Mouse (Mus musculus): ENCODE results near the gene Smg1. TPM values are rescaled to one million over a fixed set of nuclear protein-coding genes. Genes with fewer than 3 reads are reported as not detected.

Gene Smg1
- polyA plus RNA-seq, 1 experiment: 46.2 TPM

DNA sequence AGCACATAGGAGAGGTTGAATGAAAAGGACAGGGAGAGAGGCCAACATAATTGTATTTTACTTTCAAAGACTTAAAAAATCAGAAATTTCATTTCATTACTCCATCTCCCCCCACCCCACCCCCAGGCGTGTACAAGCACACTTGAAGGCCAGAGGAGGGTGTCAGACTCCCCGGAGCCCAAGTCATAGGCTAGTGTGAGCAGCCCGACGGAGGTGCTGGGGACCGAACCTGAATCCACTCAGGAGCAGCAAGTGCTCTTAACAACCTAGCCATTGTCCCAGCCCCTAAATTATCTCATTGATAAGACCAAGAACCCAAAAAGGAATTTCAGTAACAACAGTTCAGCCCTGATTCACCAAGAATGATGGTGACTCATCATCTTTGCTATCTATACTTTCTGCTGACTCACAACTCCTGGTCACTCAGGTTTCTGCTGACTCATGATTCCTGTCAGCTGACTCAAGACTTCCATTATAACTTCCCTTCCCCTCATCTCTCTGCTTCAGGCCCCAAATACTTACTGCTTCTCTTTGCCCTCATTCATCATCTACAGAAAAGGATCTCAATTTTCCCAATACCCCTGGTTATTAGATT, 138.9 kb downstream of the Smg1 start:
- DNase-seq (ENCODE audit: low spot score): no peak

- no peak for DNase-seq (ENCODE audit: low spot score)
These were observed 139.7 kb downstream of the Smg1 start for GRCm38 (mm10) chr7:118103462-118104379.

DNA sequence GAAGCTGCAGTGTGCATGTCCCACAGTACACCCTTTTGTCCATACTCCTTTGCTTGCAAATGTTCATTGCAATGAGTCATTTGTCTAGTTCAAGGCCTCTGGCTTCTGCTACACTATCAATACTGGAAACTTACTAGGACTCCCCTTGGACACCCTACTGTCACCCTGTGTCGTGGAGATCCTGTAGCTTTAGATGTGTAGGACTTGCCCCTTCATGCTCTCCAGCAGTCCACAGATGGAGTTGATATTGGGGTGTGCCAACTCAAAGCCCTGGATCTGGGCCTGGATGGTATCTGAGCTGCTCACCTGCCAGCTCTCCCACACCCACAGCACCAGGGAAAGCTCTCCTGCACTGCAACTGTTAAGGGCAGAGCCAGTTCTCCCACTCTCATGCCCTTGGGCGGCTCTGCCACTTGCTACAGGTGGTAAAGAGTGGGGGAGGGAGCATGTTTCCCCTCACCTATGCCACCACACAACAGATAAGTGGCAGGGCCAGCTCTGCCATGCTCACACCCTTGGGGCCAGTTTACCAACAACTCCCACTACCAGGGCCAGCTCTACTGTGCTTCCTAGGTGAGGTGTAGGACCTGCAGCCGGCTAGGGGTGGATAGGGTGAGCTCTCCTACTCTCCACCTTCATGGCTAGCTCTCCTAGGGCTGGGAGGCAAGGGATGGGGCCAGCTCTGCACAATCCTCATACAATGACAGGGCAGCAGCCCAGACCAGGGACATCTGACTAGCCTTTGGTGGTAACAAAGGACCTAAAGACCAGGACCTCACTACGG, 140.6 kb downstream of the Smg1 start:
- DNase-seq (ENCODE audit: low spot score): no peak

GRCm38 (mm10) chr7:118102231-118102630, 141.2 kb downstream of the Smg1 start:
- DNase-seq (ENCODE audit: low spot score): no peak

DNA sequence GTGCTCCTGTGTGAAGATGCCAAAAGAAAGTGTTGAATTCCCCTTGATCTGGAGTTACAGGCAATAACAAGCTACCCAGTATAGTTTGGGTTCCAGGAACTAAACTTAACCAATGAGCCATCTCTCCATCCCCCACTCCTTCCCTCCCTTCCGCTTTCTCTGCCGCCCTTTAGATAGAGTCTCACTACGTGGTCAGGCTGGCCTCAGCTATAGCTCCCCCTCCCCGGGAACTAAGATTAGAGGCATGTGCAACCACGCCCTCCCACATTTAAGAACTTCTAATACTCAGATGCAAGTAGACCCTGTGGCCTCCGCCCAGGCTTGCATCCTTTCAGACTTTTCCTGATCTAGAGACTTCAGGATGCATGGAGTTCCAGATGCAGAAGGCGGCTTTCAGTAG, 145.9 kb downstream of the Smg1 start:
- no peak for DNase-seq (ENCODE audit: low spot score)

Other genes with a start within 250 kb of the Smg1 start
- gene Rps15a, start 127.5 kb downstream of the Smg1 start, polyA plus RNA-seq (2012; rRNA removed): 4,149 and 4,255 TPM in 2 replicates
- gene Arl6ip1, start 114.0 kb downstream of the Smg1 start, polyA plus RNA-seq (2012; rRNA removed): 128 and 139 TPM in 2 replicates
- gene Syt17, start 204.6 kb upstream of the Smg1 start, polyA plus RNA-seq (2012; rRNA removed): 2.3 and 2.8 TPM in 2 replicates
- gene Itpripl2, start 248.3 kb upstream of the Smg1 start, polyA plus RNA-seq (2012; rRNA removed): 16.6 and 19.9 TPM in 2 replicates